Mouse (Mus musculus): ENCODE data around the gene Cdc42ep5. TPM values are rescaled to one million over a fixed set of nuclear protein-coding genes. Genes with fewer than 3 reads are reported as not detected.
"Not testable (repeated sequence)": the region's sequence is repeated elsewhere in the genome, so short reads cannot be mapped to it uniquely, and the experiment has no call there.

The Cdc42ep5 gene
- polyA plus RNA-seq (2014; fragmentation: Nextera tagmentation; extraction: Ambion mirVana) = 27.9 and 32.1 TPM in 2 replicates

GRCm38 (mm10) chr7:4164090-4164910 lies at the start of gene Cdc42ep5:
Gene Cdc42ep5, minus strand, starts transcription at chr7:4164860.
- under 1% methylated on average over 20 of the region's 20 CpGs for WGBS (ENCODE audit: insufficient replicate concordance)
- peaks cover 6% of the 10 kb centered on the region; the same call in 1 of the 2 replicates for H3K4me1 ChIP-seq (ENCODE audit: control insufficient read depth, insufficient read depth, low read length)
- peak within 1 kb of the TSS; percentile 70 for H3K4me2 ChIP-seq
- peak; percentile 85 for ATAC-seq (replicated peaks; ENCODE audit: insufficient number of reproducible peaks, low FRiP score, low TSS enrichment)
- peak within 1 kb of the TSS; percentile 64 for H3K27ac ChIP-seq (ENCODE audit: low read depth, low read length)
- peak within 1 kb of the TSS; percentile 71 for H3K9ac ChIP-seq (ENCODE audit: low read depth, low read length)
- no peaks in the 10 kb centered on the region for H3K36me3 ChIP-seq (ENCODE audit: control insufficient read depth, insufficient read depth, low read length)
- peak within 1 kb of the TSS; percentile 45 for H3K4me3 ChIP-seq (ENCODE audit: low read depth, low read length)
- no peaks in the 10 kb centered on the region for H3K9me3 ChIP-seq (replicated peaks; ENCODE audit: control insufficient read depth, low read length)
- no peaks in the 10 kb centered on the region for H3K27me3 ChIP-seq (ENCODE audit: control insufficient read depth, insufficient read depth, low read length)

GRCm38 (mm10) chr7:4213436-4213835 lies 48.8 kb upstream of the Cdc42ep5 start:
- not testable (repeated sequence) for H3K9ac ChIP-seq (ENCODE audit: low read depth, low read length); H3K4me3 ChIP-seq (ENCODE audit: low read depth, low read length); H3K9me3 ChIP-seq (replicated peaks; ENCODE audit: control insufficient read depth, low read length); H3K27me3 ChIP-seq (ENCODE audit: control insufficient read depth, insufficient read depth, low read length); H3K27ac ChIP-seq (ENCODE audit: low read depth, low read length); H3K4me2 ChIP-seq; ATAC-seq (replicated peaks; ENCODE audit: insufficient number of reproducible peaks, low FRiP score, low TSS enrichment); H3K36me3 ChIP-seq (ENCODE audit: control insufficient read depth, insufficient read depth, low read length); H3K4me1 ChIP-seq (ENCODE audit: control insufficient read depth, insufficient read depth, low read length)

- no peak for ATAC-seq (replicated peaks; ENCODE audit: insufficient number of reproducible peaks, low FRiP score, low TSS enrichment)
- H3K36me3 ChIP-seq (ENCODE audit: control insufficient read depth, insufficient read depth, low read length) = no peaks in the 10 kb centered on the region
- H3K4me3 ChIP-seq (ENCODE audit: low read depth, low read length) = no peak overlapping the region
- no peak overlapping the region for H3K9ac ChIP-seq (ENCODE audit: low read depth, low read length)
- H3K4me1 ChIP-seq (ENCODE audit: control insufficient read depth, insufficient read depth, low read length) = no peaks in the 10 kb centered on the region
- 43% methylated on average over 2 of the region's 2 CpGs for WGBS (ENCODE audit: insufficient replicate concordance)
- H3K9me3 ChIP-seq (replicated peaks; ENCODE audit: control insufficient read depth, low read length) = no peaks in the 10 kb centered on the region
- H3K27ac ChIP-seq (ENCODE audit: low read depth, low read length) = no peak overlapping the region
- no peaks in the 10 kb centered on the region for H3K27me3 ChIP-seq (ENCODE audit: control insufficient read depth, insufficient read depth, low read length)
- H3K4me2 ChIP-seq = no peak overlapping the region
Measured at GRCm38 (mm10) chr7:4208626-4209025, 44.0 kb upstream of the Cdc42ep5 start.

- Histone ChIP-seq H3K9me3 (replicated peaks; ENCODE audit: control insufficient read depth, low read length) (no peaks in the 10 kb centered on the region), H3K27me3 (ENCODE audit: control insufficient read depth, insufficient read depth, low read length) (no peaks in the 10 kb centered on the region), H3K9ac (ENCODE audit: low read depth, low read length) (no peak overlapping the region), H3K4me2 (no peak overlapping the region), H3K4me3 (ENCODE audit: low read depth, low read length) (no peak overlapping the region), H3K36me3 (ENCODE audit: control insufficient read depth, insufficient read depth, low read length) (no peaks in the 10 kb centered on the region), H3K27ac (ENCODE audit: low read depth, low read length) (no peak overlapping the region), H3K4me1 (ENCODE audit: control insufficient read depth, insufficient read depth, low read length) (no peaks in the 10 kb centered on the region)
- no peak for ATAC-seq (replicated peaks; ENCODE audit: insufficient number of reproducible peaks, low FRiP score, low TSS enrichment)
- 92% methylated on average over 1 of the region's 1 CpGs for WGBS (ENCODE audit: insufficient replicate concordance)
Measured at GRCm38 (mm10) chr7:4207126-4207525, 42.5 kb upstream of the Cdc42ep5 start.

GRCm38 (mm10) chr7:4178438-4178837 lies 13.8 kb upstream of the Cdc42ep5 start:
- 34% methylated on average over 3 of the region's 3 CpGs for WGBS (ENCODE audit: insufficient replicate concordance)
- Histone ChIP-seq H3K36me3 (ENCODE audit: control insufficient read depth, insufficient read depth, low read length) (no peaks in the 10 kb centered on the region), H3K4me1 (ENCODE audit: control insufficient read depth, insufficient read depth, low read length) (no peaks in the 10 kb centered on the region), H3K9ac (ENCODE audit: low read depth, low read length) (no peak overlapping the region), H3K9me3 (replicated peaks; ENCODE audit: control insufficient read depth, low read length) (no peaks in the 10 kb centered on the region), H3K27me3 (ENCODE audit: control insufficient read depth, insufficient read depth, low read length) (no peaks in the 10 kb centered on the region), H3K4me2 (no peak overlapping the region), H3K27ac (ENCODE audit: low read depth, low read length) (no peak overlapping the region), H3K4me3 (ENCODE audit: low read depth, low read length) (no peak overlapping the region)
- ATAC-seq (replicated peaks; ENCODE audit: insufficient number of reproducible peaks, low FRiP score, low TSS enrichment) = no peak

- ATAC-seq (replicated peaks; ENCODE audit: insufficient number of reproducible peaks, low FRiP score, low TSS enrichment) = no peak
- Histone ChIP-seq H3K4me3 (ENCODE audit: low read depth, low read length) (no peak overlapping the region), H3K9me3 (replicated peaks; ENCODE audit: control insufficient read depth, low read length) (no peaks in the 10 kb centered on the region), H3K36me3 (ENCODE audit: control insufficient read depth, insufficient read depth, low read length) (no peaks in the 10 kb centered on the region), H3K27ac (ENCODE audit: low read depth, low read length) (no peak overlapping the region), H3K9ac (ENCODE audit: low read depth, low read length) (no peak overlapping the region), H3K4me1 (ENCODE audit: control insufficient read depth, insufficient read depth, low read length) (no peaks in the 10 kb centered on the region), H3K27me3 (ENCODE audit: control insufficient read depth, insufficient read depth, low read length) (no peaks in the 10 kb centered on the region), H3K4me2 (no peak overlapping the region)
- WGBS (ENCODE audit: insufficient replicate concordance) = 72% methylated on average over 6 of the region's 6 CpGs
Measured at GRCm38 (mm10) chr7:4170193-4170938, 5.7 kb upstream of the Cdc42ep5 start.

GRCm38 (mm10) chr7:4167098-4167497 lies 2.4 kb upstream of the Cdc42ep5 start:
- Histone ChIP-seq H3K4me3 (ENCODE audit: low read depth, low read length) (no peak overlapping the region), H3K9me3 (replicated peaks; ENCODE audit: control insufficient read depth, low read length) (no peaks in the 10 kb centered on the region), H3K36me3 (ENCODE audit: control insufficient read depth, insufficient read depth, low read length) (no peaks in the 10 kb centered on the region), H3K27me3 (ENCODE audit: control insufficient read depth, insufficient read depth, low read length) (no peaks in the 10 kb centered on the region), H3K27ac (ENCODE audit: low read depth, low read length) (no peak overlapping the region), H3K4me2 (no peak overlapping the region), H3K4me1 (ENCODE audit: control insufficient read depth, insufficient read depth, low read length) (peaks cover 6% of the 10 kb centered on the region; the same call in 1 of the 2 replicates), H3K9ac (ENCODE audit: low read depth, low read length) (no peak overlapping the region)
- ATAC-seq (replicated peaks; ENCODE audit: insufficient number of reproducible peaks, low FRiP score, low TSS enrichment) = no peak

- no peaks in the 10 kb centered on the region for H3K36me3 ChIP-seq (ENCODE audit: control insufficient read depth, insufficient read depth, low read length)
Measured at GRCm38 (mm10) chr7:4165286-4165685, 626 bp upstream of the Cdc42ep5 start.

More at GRCm38 (mm10) chr7:4165286-4165685, 626 bp upstream of the Cdc42ep5 start:
- H3K4me2 ChIP-seq = peak overlapping the region; percentile 70
- WGBS (ENCODE audit: insufficient replicate concordance) = 17% methylated on average over 3 of the region's 3 CpGs
- H3K4me3 ChIP-seq (ENCODE audit: low read depth, low read length) = peak overlapping the region; percentile 45; the same call in 1 of the 2 replicates
- no peak overlapping the region for H3K9ac ChIP-seq (ENCODE audit: low read depth, low read length)
- H3K9me3 ChIP-seq (replicated peaks; ENCODE audit: control insufficient read depth, low read length) = no peaks in the 10 kb centered on the region
- peak overlapping the region; percentile 12; the same call in 1 of the 2 replicates for H3K27ac ChIP-seq (ENCODE audit: low read depth, low read length)
- no peaks in the 10 kb centered on the region for H3K27me3 ChIP-seq (ENCODE audit: control insufficient read depth, insufficient read depth, low read length)
- ATAC-seq (replicated peaks; ENCODE audit: insufficient number of reproducible peaks, low FRiP score, low TSS enrichment) = no peak
- peaks cover 6% of the 10 kb centered on the region; the same call in 1 of the 2 replicates for H3K4me1 ChIP-seq (ENCODE audit: control insufficient read depth, insufficient read depth, low read length)
